In the genomic region with DNA sequence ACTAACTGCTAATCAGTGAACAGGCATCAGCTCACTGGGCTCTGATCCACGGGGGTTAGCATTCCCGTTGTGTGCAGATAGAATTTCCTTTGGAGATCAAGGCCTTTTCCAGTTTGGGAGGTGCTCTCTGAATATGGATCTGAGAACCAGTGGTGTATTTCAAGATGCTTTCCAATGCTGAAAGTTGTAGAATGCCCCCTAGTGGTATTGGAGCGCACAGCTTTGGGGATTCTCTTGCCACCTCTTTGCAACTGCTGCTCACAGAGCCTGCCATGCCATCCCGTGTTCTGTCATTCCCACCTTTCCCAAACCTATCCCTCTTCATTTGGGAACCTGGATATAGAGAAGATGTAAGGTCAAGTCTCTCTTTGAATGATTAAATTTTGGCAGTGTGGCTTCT, we compare ENCODE assay signal across 8 mouse cellular contexts.
DNase-seq lines count a peak whose midpoint lies in the region; ATAC-seq lines count a peak whose summit lies in the region.

No protein-coding gene starts in this region.

- peak; percentile 33 for DNase-seq in CD4-positive, CD25-positive, alpha-beta regulatory T cell, adult 2 months (ENCODE audit: low read depth, low spot score)
- DNase-seq in kidney, postnatal 10 days: peak; percentile 30
- no peak for DNase-seq in kidney, adult 11 months
- DNase-seq in ES-CJ7 (ENCODE audit: low read depth, low spot score): peak; percentile 12
- DNase-seq in spleen, adult 18-20 months: no peak
- no peak for DNase-seq in heart, adult 9 months (ENCODE audit: low spot score in 2 of 2)

- no peak for ATAC-seq in CD4-positive, CD25-positive, alpha-beta regulatory T cell, adult 4 months
- peak; percentile 50; the same call in 1 of the 2 replicates for ATAC-seq in granulocyte monocyte progenitor cell, adult 5-6 weeks (replicated peaks; ENCODE audit: poor library complexity, severe bottlenecking)

Comparison
In these comparisons a context has a peak if more than half of its experiments do, and no peak if none do; other contexts are left out.
1. DNase-seq: peak in CD4-positive, CD25-positive, alpha-beta regulatory T cell, adult 2 months (single experiment), kidney, postnatal 10 days (single experiment) and ES-CJ7 (single experiment); none in kidney, adult 11 months (single experiment), spleen, adult 18-20 months (0 of 2) and heart, adult 9 months (0 of 2).